Comparison of ENCODE assay signal across 8 mouse cellular contexts in the genomic region with DNA sequence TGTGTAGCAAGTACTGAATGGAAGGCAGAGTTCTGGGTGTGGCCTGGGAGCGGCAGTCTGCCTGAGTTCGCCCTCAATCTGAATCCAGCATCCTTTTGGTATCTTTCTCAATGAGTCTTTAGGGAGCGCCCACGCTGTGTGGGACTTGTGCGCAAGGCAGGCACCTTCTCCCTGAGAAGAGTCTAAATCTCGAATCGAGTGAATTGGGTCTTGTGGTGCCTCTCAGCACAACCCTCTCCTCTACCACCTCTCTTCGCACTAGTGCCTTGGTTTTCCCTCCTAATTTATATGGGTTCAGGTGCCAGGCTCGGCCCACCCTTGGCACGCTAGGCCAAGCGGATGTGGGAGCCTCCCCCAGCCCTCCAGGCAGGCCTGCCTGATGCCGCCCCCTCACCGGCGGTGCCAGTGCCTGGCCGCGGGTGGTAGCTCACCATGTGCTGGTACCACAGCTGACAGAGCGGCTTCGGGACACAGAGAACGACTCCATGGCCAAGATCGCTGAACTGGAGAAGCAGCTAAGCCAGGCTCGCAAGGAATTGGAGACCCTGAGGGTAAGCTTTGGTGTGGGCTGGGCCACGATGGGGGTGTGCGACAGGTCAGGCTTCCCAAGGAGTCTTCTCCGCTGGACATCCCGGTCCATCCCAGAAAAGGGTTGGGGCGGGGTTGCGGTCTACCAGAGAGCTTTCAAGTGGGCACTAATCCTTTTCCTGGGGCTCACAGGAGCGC. TPM values are rescaled to one million over a fixed set of nuclear protein-coding genes. Genes with fewer than 3 reads are reported as not detected.
DNase-seq lines count a peak whose midpoint lies in the region; ATAC-seq and TF ChIP-seq lines count a peak whose summit lies in the region.

No protein-coding gene starts in this region.

- peak overlapping the region; percentile 51 for H3K4me2 ChIP-seq in neural tube, embryonic 14.5 days (ENCODE audit: low read depth, low read length)

- 9% methylated on average over 28 of the region's 28 CpGs for WGBS in neural tube, embryonic 14.5 days

- H3K27me3 ChIP-seq in neural tube, embryonic 14.5 days (ENCODE audit: control insufficient read depth, insufficient read depth, low read length), result peaks cover 61% of the 10 kb centered on the region

- no peak for ATAC-seq in neural tube, embryonic 14.5 days (ENCODE audit: low read depth)
- ATAC-seq in megakaryocyte, adult 5-6 weeks (ENCODE audit: poor library complexity, severe bottlenecking), result no peak

- H3K27ac ChIP-seq in layer of hippocampus, adult 2 months, result peak overlapping the region; percentile 96
- H3K27ac ChIP-seq in neural tube, embryonic 14.5 days (ENCODE audit: low read depth, low read length), result no peak overlapping the region

- H3K36me3 ChIP-seq in neural tube, embryonic 14.5 days (ENCODE audit: control insufficient read depth, insufficient read depth, low read length), result 0 out of 2 replicates have a peak, but pooled peaks cover 4% of the 10 kb centered on the region

- peak overlapping the region; percentile 29; the same call in 1 of the 2 replicates for H3K9ac ChIP-seq in neural tube, embryonic 14.5 days (replicated peaks; ENCODE audit: low read depth, low read length)

- no peak for TF ChIP-seq CTCF in layer of hippocampus, adult 2 months (conservative IDR thresholded peaks at IDR 0.05)

- peak overlapping the region; percentile 66 for H3K4me3 ChIP-seq in layer of hippocampus, adult 2 months
- peak overlapping the region; percentile 25 for H3K4me3 ChIP-seq in neural tube, embryonic 14.5 days (ENCODE audit: low read depth, low read length)

- 0 out of 2 replicates have a peak, but pooled peaks cover 5% of the 10 kb centered on the region for H3K4me1 ChIP-seq in neural tube, embryonic 14.5 days (ENCODE audit: control insufficient read depth, insufficient read depth, low read length)

- no peaks in the 10 kb centered on the region for H3K9me3 ChIP-seq in neural tube, embryonic 14.5 days (ENCODE audit: control insufficient read depth, low read length)

- peak; percentile 6 for DNase-seq in embryo, embryonic 10.5 days (ENCODE audit: low spot score)
- DNase-seq in embryo, embryonic 9.5 days (ENCODE audit: extremely low spot score), result no peak
- peak; percentile 89 for DNase-seq in right cerebral cortex, adult 18-20 months
- no peak for DNase-seq in right cerebral cortex, postnatal 4 days
- peak; percentile 75 to 79 for DNase-seq in layer of hippocampus, adult 2 months (ENCODE audit: low spot score in 2 of 2)
- no peak for DNase-seq in urinary bladder, postnatal 25 days (ENCODE audit: low spot score)

RNA-seq across cellular contexts. Expression of a gene that starts 16.0 kb away (rescaled TPM):
- 1 to 10 TPM; 1.5 to 2.0 TPM for total RNA-seq in layer of hippocampus, adult 2 months (2021)
- 1.4 and 2.4 TPM in 2 replicates for polyA plus RNA-seq in neural tube, embryonic 14.5 days (2014; fragmentation: Nextera tagmentation; extraction: Ambion mirVana)
- total RNA-seq in megakaryocyte, adult 5-6 weeks (2015), result not detected in 2 replicates
- total RNA-seq in megakaryocyte, adult 5-6 weeks (2017), result not detected in 2 replicates

RNA-seq across cellular contexts. Expression of a gene that starts 21.5 kb away (rescaled TPM):
- total RNA-seq in layer of hippocampus, adult 2 months (2021), result 100 to 1,000 TPM; 142 to 156 TPM
- polyA plus RNA-seq in neural tube, embryonic 14.5 days (2014; fragmentation: Nextera tagmentation; extraction: Ambion mirVana), result 5.1 and 9.2 TPM in 2 replicates
- total RNA-seq in megakaryocyte, adult 5-6 weeks (2015), result 387 and 407 TPM in 2 replicates
- 126 and 152 TPM in 2 replicates for total RNA-seq in megakaryocyte, adult 5-6 weeks (2017)

RNA-seq across cellular contexts. Expression of a gene that starts 25.8 kb away (rescaled TPM):
- total RNA-seq in layer of hippocampus, adult 2 months (2021), result 1 to 10 TPM; 1.2 to 1.3 TPM
- 0.32 and 0.92 TPM in 2 replicates for polyA plus RNA-seq in neural tube, embryonic 14.5 days (2014; fragmentation: Nextera tagmentation; extraction: Ambion mirVana)
- not detected in 2 replicates for total RNA-seq in megakaryocyte, adult 5-6 weeks (2015)
- total RNA-seq in megakaryocyte, adult 5-6 weeks (2017), result not detected in 2 replicates

Comparison
In these comparisons a context has a peak if more than half of its experiments do, and no peak if none do; other contexts are left out.
1. DNase-seq: peak in embryo, embryonic 10.5 days (single experiment), right cerebral cortex, adult 18-20 months (single experiment) and layer of hippocampus, adult 2 months (2 of 2); none in embryo, embryonic 9.5 days (single experiment), right cerebral cortex, postnatal 4 days (single experiment) and urinary bladder, postnatal 25 days (single experiment).